Mouse (Mus musculus): ENCODE data around the gene Epb41l3.

The Epb41l3 gene

DNA sequence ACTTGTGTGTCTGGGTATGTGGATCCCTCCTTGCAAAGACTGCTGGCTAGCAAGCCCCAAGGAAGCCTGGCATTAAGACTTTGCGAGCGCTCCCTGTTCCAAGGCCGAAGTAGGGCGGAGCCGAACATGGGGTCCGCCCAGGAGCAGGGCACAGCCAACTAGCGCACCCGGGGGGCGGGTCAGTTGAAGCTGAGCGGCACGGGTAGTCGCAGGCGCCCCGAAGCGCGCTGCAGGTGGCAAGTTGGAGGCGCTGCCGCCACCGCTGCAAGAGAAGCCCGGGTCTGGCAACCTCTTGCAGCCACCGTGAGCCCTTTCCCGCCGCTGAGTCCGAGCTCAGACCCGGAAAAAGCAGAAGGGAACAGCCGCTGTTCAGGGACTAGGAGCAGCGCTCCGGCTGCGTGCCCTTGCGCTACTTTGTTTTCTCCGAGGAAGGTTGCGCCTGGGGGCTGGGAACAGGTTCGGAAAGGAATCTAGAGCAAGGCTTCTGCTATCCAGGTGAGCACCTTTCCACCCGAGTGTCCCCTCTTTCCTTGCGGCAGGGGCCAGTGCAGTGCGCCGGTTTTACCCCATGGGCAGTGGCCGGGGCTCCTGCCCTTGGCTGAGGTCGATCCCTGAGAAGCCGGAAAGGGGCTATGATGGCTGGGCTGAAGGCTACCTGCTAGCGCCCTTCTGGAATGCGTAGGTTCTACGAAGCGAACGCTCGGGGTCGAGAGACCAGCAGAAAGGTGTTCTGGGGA is at the start of gene Epb41l3:
Epb41l3 (plus strand) TSS at position 183 of the 737 bp plus-strand sequence.
- no peak for DNase-seq (ENCODE audit: low spot score)

- no peak for DNase-seq (ENCODE audit: low spot score)
These were observed 36.5 kb upstream of the Epb41l3 start for GRCm38 (mm10) chr17:69038760-69039675.

DNA sequence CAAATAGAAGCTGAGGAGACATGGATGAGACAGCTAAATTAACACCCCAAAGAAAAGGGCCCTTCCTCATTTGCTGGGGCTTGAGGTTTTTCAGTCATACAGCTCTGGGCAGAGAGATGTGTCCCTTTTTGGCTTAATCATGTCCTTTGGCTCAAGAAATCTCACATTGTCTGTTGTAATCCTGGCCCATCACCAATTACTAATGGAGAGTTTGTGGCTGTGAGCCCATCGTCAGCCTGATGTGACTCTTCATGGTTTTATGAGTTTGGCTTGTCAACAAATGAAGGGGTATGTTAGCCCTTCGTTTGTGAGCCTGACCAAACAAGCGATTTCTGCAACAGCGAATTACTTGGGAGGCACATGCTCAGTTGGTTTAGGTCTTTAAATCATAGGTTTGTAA is 34.0 kb upstream of the Epb41l3 start:
- DNase-seq (ENCODE audit: low spot score), result no peak

GRCm38 (mm10) chr17:69048826-69049225 is 26.7 kb upstream of the Epb41l3 start:
- DNase-seq (ENCODE audit: low spot score), result no peak

GRCm38 (mm10) chr17:69054029-69054428 is 21.5 kb upstream of the Epb41l3 start:
- DNase-seq (ENCODE audit: low spot score), result no peak

- no peak for DNase-seq (ENCODE audit: low spot score)
These were observed 15.7 kb upstream of the Epb41l3 start for GRCm38 (mm10) chr17:69059760-69060159.

DNA sequence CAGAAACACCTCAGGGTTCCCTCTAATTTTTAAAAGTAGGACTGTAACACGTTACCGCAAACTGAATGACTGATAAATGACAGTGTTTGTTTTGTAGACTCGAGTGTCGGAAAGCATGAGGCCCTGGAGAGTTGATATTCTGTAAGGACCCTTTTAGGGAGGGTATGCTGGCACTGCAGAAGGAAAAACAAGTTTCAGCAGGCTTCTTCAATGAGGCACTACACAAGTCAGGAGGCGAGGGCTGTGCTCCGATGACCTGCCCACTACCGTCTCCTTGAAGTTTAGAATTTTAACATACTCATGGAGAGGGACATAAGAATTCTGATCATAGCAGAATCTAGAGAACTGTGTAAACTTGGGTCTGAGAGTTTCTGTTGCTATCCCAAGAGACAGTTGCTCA is 15.1 kb upstream of the Epb41l3 start:
- DNase-seq (ENCODE audit: low spot score), result no peak

- DNase-seq (ENCODE audit: low spot score), result no peak
These were observed 13.4 kb upstream of the Epb41l3 start for GRCm38 (mm10) chr17:69061883-69062745.

GRCm38 (mm10) chr17:69067937-69068739 is 7.3 kb upstream of the Epb41l3 start:
- no peak for DNase-seq (ENCODE audit: low spot score)

DNA sequence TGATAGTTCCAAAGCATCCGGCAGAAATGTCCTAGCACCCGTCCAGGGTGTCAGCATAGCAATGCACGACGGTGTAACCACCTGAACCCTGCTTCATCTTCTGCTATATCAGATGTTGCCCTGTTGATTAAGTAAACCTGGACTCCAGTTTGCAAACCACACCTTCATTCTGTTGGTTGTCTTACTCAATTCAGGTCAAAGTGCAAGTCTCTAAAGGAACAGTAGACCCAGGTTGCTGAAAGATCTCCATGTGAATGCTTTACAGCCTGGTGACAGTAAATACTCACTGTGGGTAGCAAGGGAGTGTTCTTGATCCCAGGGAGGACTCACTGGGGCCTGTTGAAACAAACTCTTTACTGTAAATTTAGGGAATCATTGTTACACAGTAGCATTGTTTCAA is 1.4 kb upstream of the Epb41l3 start:
- DNase-seq (ENCODE audit: low spot score), result no peak

DNA sequence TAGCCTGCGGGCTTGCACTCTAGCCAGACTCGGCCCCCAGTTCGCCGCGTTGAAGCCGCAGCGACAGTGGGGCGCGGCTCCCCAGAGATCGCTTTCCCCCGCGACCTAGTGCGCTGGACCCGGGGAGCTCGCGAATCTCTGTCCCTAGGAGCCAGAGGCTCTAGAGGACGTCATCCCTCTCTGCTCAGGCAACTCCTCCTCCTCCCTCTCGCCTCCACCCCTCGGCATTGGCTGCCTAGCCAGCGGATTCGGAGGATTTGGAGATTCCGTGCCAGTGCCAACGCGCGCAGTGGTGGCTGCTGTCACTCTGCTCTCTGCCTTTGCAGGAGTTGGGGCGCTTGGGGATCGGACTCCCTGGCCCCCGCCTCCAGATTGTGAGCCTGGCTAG is 749 bp downstream of the Epb41l3 start:
- DNase-seq (ENCODE audit: low spot score), result no peak

DNA sequence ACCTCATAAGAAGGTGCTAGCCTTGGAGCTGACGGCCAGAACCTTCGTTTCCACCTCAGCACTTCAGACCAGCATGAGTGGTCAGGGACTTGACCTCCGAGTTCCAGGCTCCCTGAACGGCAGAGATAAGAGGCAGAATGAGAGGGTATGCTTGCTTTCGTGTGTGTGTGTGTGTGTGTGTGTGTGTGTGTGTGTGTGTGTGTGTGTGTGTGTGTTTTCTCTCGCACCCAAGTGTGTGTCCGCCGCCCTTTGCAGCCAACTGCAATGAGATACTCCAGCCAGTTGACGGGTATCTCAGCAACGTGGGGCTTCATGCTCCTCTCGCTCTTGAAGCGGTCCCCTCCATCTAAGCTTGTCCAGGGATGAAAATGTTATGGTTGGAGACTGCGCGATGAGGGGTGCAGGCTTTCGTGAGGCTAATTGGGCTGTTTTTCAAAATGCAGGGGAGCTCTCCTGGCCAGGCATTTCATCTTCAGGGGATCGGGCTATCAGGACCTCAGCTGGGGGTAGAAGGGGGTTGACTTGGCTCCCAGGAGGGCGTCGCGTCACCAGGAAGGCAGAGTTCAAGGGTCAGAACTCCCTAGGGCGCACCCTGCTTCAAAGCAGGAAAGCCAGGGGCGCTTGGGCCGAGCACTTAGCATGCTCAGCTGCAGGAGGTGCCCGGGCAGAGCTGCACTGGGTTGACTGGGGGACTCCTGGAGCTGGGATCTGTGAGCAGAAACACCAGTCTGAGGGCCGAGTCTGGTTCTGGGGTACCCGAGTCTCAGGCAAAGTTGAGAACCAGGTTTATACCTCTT is 1.5 kb downstream of the Epb41l3 start:
- DNase-seq (ENCODE audit: low spot score), result no peak

- no peak for DNase-seq (ENCODE audit: low spot score)
These were observed 2.0 kb downstream of the Epb41l3 start for GRCm38 (mm10) chr17:69077544-69077920.

DNA sequence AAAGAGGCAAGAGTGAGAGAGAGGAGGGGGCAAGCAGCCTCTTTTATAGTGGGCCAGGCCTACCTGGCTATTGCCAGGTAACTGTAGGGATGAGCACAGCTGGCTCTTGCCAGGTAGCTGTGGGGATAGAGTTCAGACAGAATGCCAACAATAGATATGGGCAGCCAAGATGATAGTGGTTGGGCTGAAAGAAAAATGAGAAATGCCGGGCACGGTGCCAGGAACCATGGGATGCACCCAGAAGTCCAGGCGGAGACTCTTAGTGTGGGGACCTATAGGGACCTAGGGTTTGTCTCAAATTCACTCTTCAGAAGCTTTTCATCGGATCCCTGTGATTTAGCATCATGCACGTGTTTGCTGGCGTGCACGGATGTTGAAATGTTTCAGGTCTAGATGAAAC is 6.8 kb downstream of the Epb41l3 start:
- DNase-seq (ENCODE audit: low spot score), result no peak

DNA sequence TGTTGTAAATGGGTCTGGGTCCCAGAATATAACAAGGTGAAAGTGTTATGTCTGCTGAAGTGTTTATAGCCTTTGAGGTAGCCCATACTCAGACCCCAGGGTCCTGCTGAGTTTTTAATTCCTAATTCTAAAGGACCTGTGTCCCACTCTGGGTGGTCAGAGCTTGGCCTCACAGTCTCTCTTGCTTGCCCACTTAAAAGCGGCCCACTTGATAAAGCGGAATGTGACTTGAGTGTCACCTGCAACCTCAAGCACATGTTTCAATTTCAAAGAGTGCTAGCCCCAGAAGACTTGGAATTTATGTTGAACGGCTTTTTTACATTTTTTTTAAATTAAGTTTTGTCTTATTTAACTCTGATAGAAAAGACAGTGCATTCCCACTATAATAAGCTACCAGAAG is 16.1 kb downstream of the Epb41l3 start:
- no peak for DNase-seq (ENCODE audit: low spot score)

DNA sequence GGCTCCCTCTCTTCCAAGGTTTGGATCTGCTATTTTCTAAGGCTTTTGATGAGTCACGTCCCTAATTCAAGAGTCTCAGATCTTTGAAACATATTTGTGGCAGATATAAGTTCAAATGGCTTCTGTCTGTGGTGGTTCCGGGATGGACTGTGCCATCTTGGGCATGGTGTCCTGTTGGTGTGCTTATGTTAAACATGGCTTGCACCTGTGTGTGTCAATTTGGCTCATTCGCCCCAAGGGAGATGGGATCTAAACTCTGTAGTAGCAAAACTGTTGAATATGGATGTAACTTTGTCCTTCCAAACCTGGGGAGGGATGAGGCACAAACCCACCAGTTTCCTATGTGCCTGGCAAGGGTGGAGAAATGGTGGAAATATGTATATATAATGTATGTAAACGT is 21.6 kb downstream of the Epb41l3 start:
- no peak for DNase-seq (ENCODE audit: low spot score)

GRCm38 (mm10) chr17:69097955-69098354 is 22.5 kb downstream of the Epb41l3 start:
- DNase-seq (ENCODE audit: low spot score), result no peak

GRCm38 (mm10) chr17:69103326-69103725 is 27.8 kb downstream of the Epb41l3 start:
- DNase-seq (ENCODE audit: low spot score), result no peak

DNA sequence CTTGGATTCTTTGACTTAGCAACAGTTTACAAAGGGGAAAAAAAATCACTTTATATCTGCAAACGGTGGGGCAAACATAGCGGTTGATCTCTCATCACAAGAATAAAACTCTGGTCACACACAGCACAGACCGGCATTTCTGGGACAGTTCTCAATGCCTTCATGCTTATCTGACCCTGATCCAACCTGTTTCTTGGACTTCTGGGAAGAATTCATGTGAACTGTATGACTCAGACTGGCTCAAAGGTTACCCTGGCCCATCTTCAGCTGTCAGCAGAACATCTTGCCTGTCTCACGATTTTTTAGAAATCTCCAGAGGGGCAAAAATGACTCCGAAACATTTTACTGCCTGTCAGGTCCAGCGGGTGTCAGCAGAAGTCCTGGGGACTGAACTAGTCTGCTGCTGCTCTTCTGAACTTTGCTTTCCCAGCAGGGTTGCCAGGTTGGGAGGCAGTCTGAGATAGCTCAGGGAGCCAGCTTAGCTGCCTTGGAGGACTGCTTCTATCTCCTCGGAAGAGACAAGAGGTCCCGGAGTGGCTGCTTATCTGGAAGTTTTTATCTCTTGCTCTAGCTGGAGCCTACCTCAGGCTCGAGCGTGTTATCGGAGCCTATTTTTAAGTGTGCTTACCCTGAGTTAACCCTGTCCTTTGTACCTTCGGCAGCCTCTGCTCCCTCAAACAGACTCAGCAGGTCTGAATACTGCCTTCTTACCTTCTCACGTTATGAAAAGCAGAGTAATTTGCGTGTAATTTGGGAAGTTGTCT is 29.7 kb downstream of the Epb41l3 start:
- DNase-seq (ENCODE audit: low spot score), result no peak

Measured in MN1 (cell line).